Comparison of ENCODE assay signal across 8 mouse cellular contexts in the genomic region with DNA sequence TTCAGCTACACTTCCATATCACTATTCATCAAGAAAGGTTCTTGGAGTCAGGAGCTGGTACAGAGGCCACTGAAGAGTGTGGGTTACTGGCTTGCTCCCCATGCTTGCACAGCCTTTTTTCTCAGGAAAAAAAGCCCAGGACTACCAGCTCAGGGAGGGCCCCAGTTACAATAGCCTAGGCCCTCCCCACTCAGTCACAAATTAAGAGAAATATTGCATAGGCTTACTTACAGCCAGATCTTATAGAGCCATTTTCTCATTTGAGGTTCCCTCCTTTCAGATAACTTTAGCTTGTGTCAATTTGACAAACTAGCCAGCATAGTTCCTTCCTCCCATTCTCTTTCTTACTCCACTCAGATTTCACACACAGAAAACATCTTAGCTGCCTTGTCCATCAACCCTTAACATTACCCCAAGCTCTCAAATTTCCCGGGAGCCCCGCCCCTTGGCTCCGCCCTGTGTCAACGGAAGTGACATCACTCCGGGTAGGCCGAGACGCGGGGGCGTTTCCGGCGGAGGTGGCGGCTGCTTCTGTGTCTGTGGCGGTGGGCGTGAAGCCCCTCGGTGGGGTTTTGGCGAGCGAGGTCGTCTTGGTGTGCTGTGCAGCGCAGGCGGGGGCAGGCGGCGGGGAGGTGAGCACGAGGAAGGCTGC. TPM values are rescaled to one million over a fixed set of nuclear protein-coding genes. Genes with fewer than 3 reads are reported as not detected.
A peak's percentile ranks its signal among the peaks of the same experiment; 100 is the strongest.
DNase-seq lines count a peak whose midpoint lies in the region; ATAC-seq lines count a peak whose summit lies in the region.

A gene (plus strand): TSS at position 473 of the 652 bp plus-strand sequence.

- H3K4me3 ChIP-seq in embryonic facial prominence, embryonic 12.5 days: peak within 1 kb of the TSS; percentile 92
- H3K4me3 ChIP-seq in midbrain, embryonic 11.5 days (ENCODE audit: low read depth, low read length): peak within 1 kb of the TSS; percentile 75

- 1% methylated on average over 23 of the region's 23 CpGs for WGBS in embryonic facial prominence, embryonic 12.5 days
- under 1% methylated on average over 23 of the region's 23 CpGs for WGBS in midbrain, embryonic 11.5 days

- H3K4me2 ChIP-seq in embryonic facial prominence, embryonic 12.5 days (replicated peaks): peak within 1 kb of the TSS; percentile 67
- H3K4me2 ChIP-seq in midbrain, embryonic 11.5 days: peak within 1 kb of the TSS; percentile 73

- no peaks in the 10 kb centered on the region for H3K9me3 ChIP-seq in embryonic facial prominence, embryonic 12.5 days
- H3K9me3 ChIP-seq in midbrain, embryonic 11.5 days (ENCODE audit: control insufficient read depth, low read length): no peaks in the 10 kb centered on the region

- intact Hi-C loops in left cerebral cortex, postnatal 4 days (cut with DNase I): no loop called here

- H3K9ac ChIP-seq in embryonic facial prominence, embryonic 12.5 days: peak within 1 kb of the TSS; percentile 85
- peak within 1 kb of the TSS; percentile 77 for H3K9ac ChIP-seq in midbrain, embryonic 11.5 days (ENCODE audit: low read length)

- H3K36me3 ChIP-seq in embryonic facial prominence, embryonic 12.5 days: peaks cover 9% of the 10 kb centered on the region
- H3K36me3 ChIP-seq in midbrain, embryonic 11.5 days (ENCODE audit: control insufficient read depth, insufficient read depth, low read length): no peaks in the 10 kb centered on the region; the same call in 1 of the 2 replicates

- peak; percentile 82 for DNase-seq in 3134 (ENCODE audit: extremely low read depth, insufficient read length, low spot score)
- DNase-seq in adrenal gland, postnatal 25 days: peak; percentile 90
- DNase-seq in heart, adult 11 months: peak; percentile 99
- peak; percentile 84 for DNase-seq in kidney, adult 11 months
- DNase-seq in left cerebral cortex, postnatal 4 days: peak; percentile 90
- peak; percentile 99 for DNase-seq in midbrain, embryonic 11.5 days (ENCODE audit: low spot score, missing footprints)
- peak; percentile 90 for DNase-seq in right cerebral cortex, postnatal 4 days

- peak within 1 kb of the TSS; percentile 90 for H3K27ac ChIP-seq in embryonic facial prominence, embryonic 12.5 days
- no peak within 1 kb of the TSS for H3K27ac ChIP-seq in midbrain, embryonic 11.5 days (ENCODE audit: low read depth, low read length)

- peak; percentile 94 for ATAC-seq in embryonic facial prominence, embryonic 12.5 days (ENCODE audit: insufficient number of reproducible peaks, insufficient read depth, low FRiP score, low TSS enrichment)
- ATAC-seq in midbrain, embryonic 11.5 days (ENCODE audit: low FRiP score): peak; percentile 93

- peaks cover 7% of the 10 kb centered on the region for H3K4me1 ChIP-seq in embryonic facial prominence, embryonic 12.5 days
- peaks cover 7% of the 10 kb centered on the region for H3K4me1 ChIP-seq in midbrain, embryonic 11.5 days (ENCODE audit: control insufficient read depth, insufficient read depth, low read length)

- H3K27me3 ChIP-seq in embryonic facial prominence, embryonic 12.5 days: no peaks in the 10 kb centered on the region
- no peaks in the 10 kb centered on the region for H3K27me3 ChIP-seq in midbrain, embryonic 11.5 days (ENCODE audit: control insufficient read depth, insufficient read depth, low read length)

RNA-seq across cellular contexts. Expression of the gene that starts here (rescaled TPM):
- total RNA-seq in adrenal gland, postnatal 25 days (2021): 10.5 and 11.2 TPM in 2 replicates
- polyA plus RNA-seq in embryonic facial prominence, embryonic 12.5 days (2016; fragmentation: Nextera tagmentation; extraction: Ambion mirVana): 37.9 and 39.0 TPM in 2 replicates
- 10 to 100 TPM; 19.1 to 20.2 TPM for total RNA-seq in left cerebral cortex, postnatal 4 days (2021)
- polyA plus RNA-seq in midbrain, embryonic 11.5 days (2014; fragmentation: Nextera tagmentation; extraction: Ambion mirVana): 27.7 and 30.0 TPM in 2 replicates
